Mouse (Mus musculus) E14TG2a.4 (cell line): ENCODE measurements at regions not wholly inside any gene's neighbourhood (a gene's known extent, or its start where the extent isn't known, plus 50 kb on each side); places are given as distances from the start of the nearest gene placed in this dataset.

ENCODE experiments used
- CTCF ChIP-seq: conservative IDR thresholded peaks from 2 replicates; pipeline ENCODE4 v1.5.1; 2014; ENCODE audit warnings: low read length
- NANOG ChIP-seq: IDR thresholded peaks from 2 replicates; pipeline ENCODE4 v1.6.1; 2014; ENCODE audit warnings: borderline replicate concordance, low read length, mixed read lengths
- POU5F1 ChIP-seq: IDR thresholded peaks from 2 replicates; pipeline ENCODE4 v1.6.1; 2014; ENCODE audit warnings: low read length, borderline replicate concordance

- TF ChIP-seq CTCF (no peak), POU5F1 (no peak), NANOG (no peak)
Measured at GRCm38 (mm10) chr11:40491599-40491998, 203.4 kb downstream of the Mat2b start.
